Mouse (Mus musculus) layer of hippocampus, adult 11-12 months (tissue): ENCODE data around the gene Gm15114.
"Not testable (repeated sequence)": the region's sequence is repeated elsewhere in the genome, so short reads cannot be mapped to it uniquely, and the experiment has no call there.

Experiments used
- DNase-seq: peaks from one replicate; pipeline ENCODE4 v3.0.0; 2022; ENCODE audit warnings: low spot score

The Gm15114 gene

GRCm38 (mm10) chrX:148488649-148489048 lies at the start of gene Gm15114:
Gene Gm15114 (plus strand): TSS chrX:148488949.
- DNase-seq, result not testable (repeated sequence)
